Mouse (Mus musculus) embryonic facial prominence, embryonic 11.5 days (tissue): ENCODE data around the gene Crygc. TPM values are rescaled to one million over a fixed set of nuclear protein-coding genes. Genes with fewer than 3 reads are reported as not detected.

Source experiments
- ATAC-seq: fragments of 200-750 bp; cut with Nextera tagmentation; replicated peaks from 2 replicates; pipeline ENCODE4 v1.8.0; 2017; ENCODE audit warnings: low read depth; ENCODE audit not compliant: insufficient number of reproducible peaks, low FRiP score, low TSS enrichment
- DNase-seq: peaks from one replicate; pipeline ENCODE4 v3.0.0-alpha.2; 2015; ENCODE audit warnings: low spot score
- H3K27ac ChIP-seq: fragments of 300-500 bp; sonication (generic); replicated peaks from 2 replicates; pipeline ENCODE4 v1.5.1; 2014; ENCODE audit warnings: mild to moderate bottlenecking, low read depth, low read length, control low read depth
- H3K27me3 ChIP-seq: fragments of 300-500 bp; sonication (generic); 2 replicates; pipeline ENCODE4 v1.6.1; 2014; ENCODE audit warnings: mild to moderate bottlenecking, low read length, moderate library complexity, mixed read lengths; ENCODE audit not compliant: control insufficient read depth, insufficient read depth
- H3K36me3 ChIP-seq: fragments of 300-500 bp; sonication (generic); replicated peaks from 2 replicates; pipeline ENCODE4 v1.6.1; 2014; ENCODE audit warnings: low read depth, mild to moderate bottlenecking, low read length, moderate library complexity, mixed read lengths; ENCODE audit not compliant: control insufficient read depth, insufficient read depth
- H3K4me1 ChIP-seq: fragments of 300-500 bp; sonication (generic); 2 replicates; pipeline ENCODE4 v1.6.1; 2014; ENCODE audit warnings: low read length, mixed read lengths; ENCODE audit not compliant: control insufficient read depth, insufficient read depth
- H3K4me2 ChIP-seq: fragments of 300-500 bp; sonication (generic); 2 replicates; pipeline ENCODE4 v1.6.1; 2014; ENCODE audit warnings: low read depth, mild to moderate bottlenecking, control low read depth, low read length, moderate library complexity
- H3K4me3 ChIP-seq: fragments of 300-500 bp; sonication (generic); 2 replicates; pipeline ENCODE4 v1.5.1; 2014; ENCODE audit warnings: low read depth, low read length, control low read depth
- H3K9ac ChIP-seq: fragments of 300-500 bp; sonication (generic); replicated peaks from 2 replicates; pipeline ENCODE4 v1.6.1; 2014; ENCODE audit warnings: mild to moderate bottlenecking, control low read depth, low read length
- H3K9me3 ChIP-seq: fragments of 300-500 bp; sonication (generic); replicated peaks from 2 replicates; pipeline ENCODE4 v1.6.1; 2016; ENCODE audit warnings: mild to moderate bottlenecking, low read length, inconsistent platforms, mixed read lengths; ENCODE audit not compliant: control insufficient read depth
- WGBS: fragments of 180-500 bp; shearing (Covaris S2); extraction: QIAGEN DNeasy Blood & Tissue Kit; methylation state at CpG from one replicate; pipeline ENCODE4 v1.1.7; 2014; 5-methylcytosine and 5-hydroxymethylcytosine counted together
- polyA plus RNA-seq: library from polyadenylated mRNA; unstranded; fragments of >200 nt; fragmentation: Nextera tagmentation; extraction: Ambion mirVana; gene quantifications from 2 replicates; pipeline ENCODE4 v1.2.1, GENCODE M21; 2014

Gene Crygc
- polyA plus RNA-seq, 1 experiment from 2014 or later, result 1.00 TPM

GRCm38 (mm10) chr1:65109756-65110435, 36.4 kb upstream of the Crygc start:
- no peak overlapping the region for H3K9ac ChIP-seq
- ATAC-seq (no peak), DNase-seq (no peak)
- no peaks in the 10 kb centered on the region for H3K36me3 ChIP-seq
- WGBS, result 69% methylated on average over 25 of the region's 25 CpGs
- H3K4me2 ChIP-seq, result no peak overlapping the region
- no peaks in the 10 kb centered on the region for H3K4me1 ChIP-seq
- H3K27me3 ChIP-seq, result no peaks in the 10 kb centered on the region
- H3K27ac ChIP-seq, result no peak overlapping the region
- no peaks in the 10 kb centered on the region for H3K9me3 ChIP-seq
- H3K4me3 ChIP-seq, result no peak overlapping the region

- no peaks in the 10 kb centered on the region for H3K27me3 ChIP-seq
- H3K27ac ChIP-seq, result no peak overlapping the region
- no peaks in the 10 kb centered on the region for H3K9me3 ChIP-seq
- no peak overlapping the region for H3K4me3 ChIP-seq
- WGBS, result 85% methylated on average over 8 of the region's 8 CpGs
- no peak overlapping the region for H3K9ac ChIP-seq
- ATAC-seq (no peak), DNase-seq (no peak)
- H3K4me2 ChIP-seq, result no peak overlapping the region
- no peaks in the 10 kb centered on the region for H3K36me3 ChIP-seq
- no peaks in the 10 kb centered on the region for H3K4me1 ChIP-seq
Measured at GRCm38 (mm10) chr1:65109196-65109595, 35.7 kb upstream of the Crygc start.

- Histone ChIP-seq H3K27me3 (no peaks in the 10 kb centered on the region), H3K4me2 (no peak overlapping the region), H3K36me3 (no peaks in the 10 kb centered on the region), H3K9me3 (no peaks in the 10 kb centered on the region), H3K4me3 (no peak overlapping the region), H3K9ac (no peak overlapping the region), H3K27ac (no peak overlapping the region), H3K4me1 (no peaks in the 10 kb centered on the region)
- 85% methylated on average over 10 of the region's 10 CpGs for WGBS
- DNase-seq (no peak), ATAC-seq (no peak)
Measured at GRCm38 (mm10) chr1:65107654-65108279, 34.3 kb upstream of the Crygc start.

- ATAC-seq, result no peak
- no peaks in the 10 kb centered on the region for H3K4me1 ChIP-seq
Measured at GRCm38 (mm10) chr1:65103273-65103672, 29.8 kb upstream of the Crygc start, which contains the start of gene Cryga. Gene Cryga (minus strand): TSS chr1:65103373.

GRCm38 (mm10) chr1:65096953-65097352, 23.5 kb upstream of the Crygc start:
- no peak for DNase-seq
- H3K4me1 ChIP-seq, result no peaks in the 10 kb centered on the region
- no peaks in the 10 kb centered on the region for H3K27me3 ChIP-seq
- H3K9ac ChIP-seq, result no peak overlapping the region
- H3K4me2 ChIP-seq, result no peak overlapping the region
- H3K36me3 ChIP-seq, result no peaks in the 10 kb centered on the region
- ATAC-seq, result no peak
- H3K27ac ChIP-seq, result no peak overlapping the region
- H3K9me3 ChIP-seq, result no peaks in the 10 kb centered on the region
- H3K4me3 ChIP-seq, result no peak overlapping the region
- WGBS, result 78% methylated on average over 3 of the region's 3 CpGs

More at GRCm38 (mm10) chr1:65103273-65103672, 29.8 kb upstream of the Crygc start, which contains the start of gene Cryga:
- Histone ChIP-seq H3K4me2 (no peak within 1 kb of the TSS), H3K4me3 (no peak within 1 kb of the TSS), H3K27ac (no peak within 1 kb of the TSS), H3K36me3 (no peaks in the 10 kb centered on the region), H3K9ac (no peak within 1 kb of the TSS), H3K9me3 (no peaks in the 10 kb centered on the region), H3K27me3 (no peaks in the 10 kb centered on the region)
- DNase-seq, result no peak
- WGBS, result 90% methylated on average over 11 of the region's 11 CpGs

GRCm38 (mm10) chr1:65091566-65091965, 18.1 kb upstream of the Crygc start:
- Histone ChIP-seq H3K36me3 (no peaks in the 10 kb centered on the region), H3K4me3 (no peak overlapping the region), H3K4me2 (no peak overlapping the region), H3K9ac (no peak overlapping the region), H3K27me3 (no peaks in the 10 kb centered on the region), H3K4me1 (no peaks in the 10 kb centered on the region), H3K9me3 (no peaks in the 10 kb centered on the region), H3K27ac (no peak overlapping the region)
- 86% methylated on average over 3 of the region's 3 CpGs for WGBS
- DNase-seq (no peak), ATAC-seq (no peak)

GRCm38 (mm10) chr1:65090370-65090769, 16.9 kb upstream of the Crygc start:
- no peaks in the 10 kb centered on the region for H3K36me3 ChIP-seq
- ATAC-seq (no peak), DNase-seq (no peak)
- H3K4me1 ChIP-seq, result no peaks in the 10 kb centered on the region
- H3K27ac ChIP-seq, result no peak overlapping the region
- H3K27me3 ChIP-seq, result no peaks in the 10 kb centered on the region
- no peaks in the 10 kb centered on the region for H3K9me3 ChIP-seq
- no peak overlapping the region for H3K9ac ChIP-seq
- no peak overlapping the region for H3K4me3 ChIP-seq
- WGBS, result 75% methylated on average over 2 of the region's 2 CpGs
- no peak overlapping the region for H3K4me2 ChIP-seq

GRCm38 (mm10) chr1:65088567-65089356, 15.3 kb upstream of the Crygc start:
- Histone ChIP-seq H3K36me3 (no peaks in the 10 kb centered on the region), H3K4me2 (no peak overlapping the region), H3K4me1 (no peaks in the 10 kb centered on the region), H3K4me3 (no peak overlapping the region), H3K27ac (no peak overlapping the region), H3K9ac (no peak overlapping the region), H3K9me3 (no peaks in the 10 kb centered on the region), H3K27me3 (no peaks in the 10 kb centered on the region)
- WGBS, result 76% methylated on average over 6 of the region's 6 CpGs
- no peak for ATAC-seq
- DNase-seq, result no peak
